Mouse (Mus musculus) hindbrain, embryonic 10.5 days (tissue): ENCODE measurements around the gene Tfeb. TPM values are rescaled to one million over a fixed set of nuclear protein-coding genes. Genes with fewer than 3 reads are reported as not detected.

Source experiments
- DNase-seq: peaks from one replicate; pipeline ENCODE4 v3.0.0-alpha.2; 2017; ENCODE audit warnings: low spot score
- H3K27ac ChIP-seq: fragments of 300-500 bp; sonication (generic); 2 replicates; pipeline ENCODE4 v1.5.1; 2016; ENCODE audit warnings: mild to moderate bottlenecking, moderate library complexity
- H3K27me3 ChIP-seq: fragments of 300-500 bp; sonication (generic); 2 replicates; pipeline ENCODE4 v1.6.1; 2016; ENCODE audit warnings: mild to moderate bottlenecking; ENCODE audit not compliant: poor library complexity, insufficient read depth, severe bottlenecking
- H3K36me3 ChIP-seq: fragments of 300-500 bp; sonication (generic); 2 replicates; pipeline ENCODE4 v1.6.1; 2016; ENCODE audit warnings: mild to moderate bottlenecking, moderate library complexity
- H3K4me1 ChIP-seq: fragments of 300-500 bp; sonication (generic); replicated peaks from 2 replicates; pipeline ENCODE4 v1.6.1; 2016; ENCODE audit warnings: mild to moderate bottlenecking
- H3K4me3 ChIP-seq: fragments of 300-500 bp; sonication (generic); 2 replicates; pipeline ENCODE4 v1.5.1; 2016; ENCODE audit warnings: mild to moderate bottlenecking, moderate library complexity
- H3K9me3 ChIP-seq: fragments of 300-500 bp; sonication (generic); 2 replicates; pipeline ENCODE4 v1.6.1; 2016; ENCODE audit warnings: mild to moderate bottlenecking, moderate library complexity
- WGBS: fragments of 180-500 bp; shearing (Covaris S2); methylation state at CpG from one replicate; pipeline ENCODE4 v1.1.7; 2016; 5-methylcytosine and 5-hydroxymethylcytosine counted together
- polyA plus RNA-seq: library from polyadenylated mRNA; unstranded; fragments of >200 nt; fragmentation: Nextera tagmentation; extraction: Ambion mirVana; gene quantifications from 2 replicates; pipeline ENCODE4 v1.2.1, GENCODE M21; 2016

The Tfeb gene
- polyA plus RNA-seq, 1 experiment from 2014 or later: 3.7 TPM

DNA sequence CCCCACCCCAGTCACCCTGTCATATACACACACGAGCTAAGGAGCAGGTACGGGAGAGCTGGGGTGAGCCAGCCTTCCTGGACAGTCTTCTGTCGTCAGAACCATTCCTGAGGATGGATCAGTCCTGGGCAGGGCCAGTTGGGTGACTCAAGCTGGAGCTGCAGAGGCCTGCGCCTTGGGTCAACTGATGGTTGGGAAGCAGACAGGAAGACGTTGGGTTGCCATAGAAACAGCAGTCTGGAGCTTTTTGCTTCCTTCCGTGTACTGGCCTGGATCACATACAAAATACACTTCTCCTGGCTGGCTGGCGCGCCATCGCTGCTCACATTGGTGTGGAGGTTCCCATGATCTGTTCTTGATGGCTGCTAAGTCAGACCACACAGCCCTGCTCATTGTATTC, 35.0 kb upstream of the Tfeb start:
- Histone ChIP-seq H3K4me1 (peaks cover 10% of the 10 kb centered on the region), H3K36me3 (peaks cover 57% of the 10 kb centered on the region), H3K4me3 (no peak overlapping the region), H3K9me3 (no peaks in the 10 kb centered on the region), H3K27me3 (peaks cover 38% of the 10 kb centered on the region), H3K27ac (no peak overlapping the region)
- WGBS: 82% methylated on average over 9 of the region's 9 CpGs
- DNase-seq: no peak

DNA sequence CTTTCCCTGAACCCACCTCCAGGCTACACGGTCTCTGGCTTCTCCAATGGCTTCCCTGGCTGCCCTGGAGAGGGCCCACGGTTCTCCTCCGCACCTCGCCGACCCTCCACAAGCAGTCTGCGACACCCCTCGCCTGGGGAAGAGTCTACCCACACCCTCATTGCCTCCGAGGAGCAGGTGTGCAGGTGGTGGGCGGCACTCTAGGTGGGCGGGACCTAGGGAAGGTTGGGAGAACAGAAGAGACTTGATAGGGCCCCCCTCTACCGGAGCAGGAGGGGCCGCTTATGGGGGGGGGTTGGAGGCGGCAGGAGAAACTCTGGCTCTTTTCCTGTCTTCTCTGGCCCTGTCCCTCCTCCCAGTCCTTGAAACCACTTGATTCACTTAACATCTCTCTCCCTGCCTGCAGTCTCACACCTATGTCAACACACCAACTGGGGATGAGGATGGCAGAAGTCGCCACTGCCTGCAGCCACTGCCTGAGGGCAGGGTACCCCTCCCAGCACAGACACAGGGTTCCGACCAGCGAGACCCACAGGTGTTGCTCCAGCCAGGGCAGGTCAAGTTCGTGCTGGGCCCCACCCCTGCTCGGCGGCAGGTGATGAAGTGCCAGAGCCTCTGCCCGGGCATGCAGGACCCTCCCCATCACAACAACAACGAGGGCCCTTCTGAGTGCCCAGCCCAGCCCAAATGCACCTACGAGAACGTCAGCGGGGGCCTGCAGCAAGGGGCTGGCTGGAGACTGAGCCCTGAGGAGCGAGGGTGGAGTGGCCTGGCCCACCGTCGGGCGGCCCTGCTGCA, 34.1 kb upstream of the Tfeb start:
- Histone ChIP-seq H3K9me3 (no peaks in the 10 kb centered on the region), H3K27me3 (peaks cover 38% of the 10 kb centered on the region), H3K27ac (no peak overlapping the region), H3K4me3 (no peak overlapping the region), H3K36me3 (peaks cover 56% of the 10 kb centered on the region), H3K4me1 (peaks cover 10% of the 10 kb centered on the region)
- no peak for DNase-seq
- WGBS: 42% methylated on average over 28 of the region's 28 CpGs

DNA sequence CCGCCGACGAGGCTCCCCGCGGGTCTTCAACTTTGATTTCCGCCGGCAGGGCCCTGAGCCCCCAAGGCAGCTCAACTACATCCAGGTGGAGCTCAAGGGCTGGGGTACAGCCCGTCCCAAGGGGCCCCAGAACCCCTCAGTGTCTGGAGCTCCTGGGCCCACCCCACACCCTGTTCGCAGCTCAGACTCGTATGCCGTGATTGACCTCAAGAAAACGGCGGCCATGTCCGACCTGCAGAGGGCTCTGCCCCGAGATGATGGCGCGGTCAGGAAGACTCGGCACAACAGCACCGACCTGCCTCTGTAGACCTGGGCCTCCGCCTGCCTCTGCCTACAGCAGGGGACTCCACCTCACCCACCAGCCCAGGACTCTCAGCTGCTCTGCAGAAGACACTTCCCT, 33.3 kb upstream of the Tfeb start:
- peaks cover 47% of the 10 kb centered on the region for H3K36me3 ChIP-seq
- H3K4me3 ChIP-seq: no peak overlapping the region
- no peaks in the 10 kb centered on the region for H3K9me3 ChIP-seq
- WGBS: 22% methylated on average over 20 of the region's 20 CpGs
- peaks cover 38% of the 10 kb centered on the region for H3K27me3 ChIP-seq
- peaks cover 10% of the 10 kb centered on the region for H3K4me1 ChIP-seq
- DNase-seq: peak; percentile 20
- 0 out of 2 replicates have a peak overlapping the region, but pooled peaks have one; percentile 50 for H3K27ac ChIP-seq

DNA sequence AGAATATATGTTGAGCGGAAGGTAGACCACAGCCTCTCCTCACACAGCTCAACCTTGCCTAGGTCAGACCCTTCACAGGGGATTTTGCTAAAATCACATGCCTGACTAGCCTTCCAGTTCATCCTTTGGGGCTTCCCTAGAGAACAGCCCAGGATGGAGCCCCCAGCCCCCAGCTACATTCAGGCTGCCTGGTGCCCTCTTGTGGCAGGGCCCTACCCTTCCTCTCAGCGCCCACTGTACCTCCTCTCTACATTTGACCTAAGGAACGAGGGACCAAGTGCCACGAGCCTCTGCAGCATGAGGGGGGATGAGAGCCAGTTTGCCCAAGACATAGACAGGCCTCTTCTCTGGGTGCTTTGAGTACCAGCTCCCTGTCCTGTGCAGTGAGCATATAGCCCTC, 32.1 kb upstream of the Tfeb start:
- H3K27ac ChIP-seq: no peak overlapping the region
- WGBS: 86% methylated on average over 4 of the region's 4 CpGs
- H3K9me3 ChIP-seq: no peaks in the 10 kb centered on the region
- no peak for DNase-seq
- H3K4me1 ChIP-seq: peaks cover 10% of the 10 kb centered on the region
- peaks cover 38% of the 10 kb centered on the region for H3K27me3 ChIP-seq
- peaks cover 37% of the 10 kb centered on the region for H3K36me3 ChIP-seq
- no peak overlapping the region for H3K4me3 ChIP-seq

DNA sequence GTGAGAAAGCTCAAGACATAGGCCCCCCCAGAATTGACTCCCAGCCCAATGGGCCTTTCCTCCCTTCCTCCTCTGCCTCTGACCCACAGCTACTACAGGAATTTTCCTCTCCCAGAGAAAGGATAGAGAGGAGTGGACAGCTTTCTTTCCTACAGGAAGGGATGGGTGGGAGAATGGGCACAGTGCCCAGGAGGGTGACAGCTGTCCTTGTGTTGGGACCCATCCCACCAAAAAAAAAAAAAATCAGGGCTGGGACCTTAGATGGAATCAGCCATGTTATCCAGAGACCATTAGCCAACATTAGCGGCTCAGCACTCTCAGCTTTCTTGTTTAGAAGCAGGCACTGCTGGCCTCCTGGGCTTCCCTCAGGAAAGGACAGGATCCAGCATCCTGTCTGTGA, 30.6 kb upstream of the Tfeb start:
- Histone ChIP-seq H3K4me1 (peaks cover 14% of the 10 kb centered on the region), H3K4me3 (no peak overlapping the region), H3K27me3 (peaks cover 38% of the 10 kb centered on the region), H3K27ac (no peak overlapping the region), H3K9me3 (no peaks in the 10 kb centered on the region), H3K36me3 (peaks cover 27% of the 10 kb centered on the region)
- no peak for DNase-seq
- 80% methylated on average over 1 of the region's 1 CpGs for WGBS

DNA sequence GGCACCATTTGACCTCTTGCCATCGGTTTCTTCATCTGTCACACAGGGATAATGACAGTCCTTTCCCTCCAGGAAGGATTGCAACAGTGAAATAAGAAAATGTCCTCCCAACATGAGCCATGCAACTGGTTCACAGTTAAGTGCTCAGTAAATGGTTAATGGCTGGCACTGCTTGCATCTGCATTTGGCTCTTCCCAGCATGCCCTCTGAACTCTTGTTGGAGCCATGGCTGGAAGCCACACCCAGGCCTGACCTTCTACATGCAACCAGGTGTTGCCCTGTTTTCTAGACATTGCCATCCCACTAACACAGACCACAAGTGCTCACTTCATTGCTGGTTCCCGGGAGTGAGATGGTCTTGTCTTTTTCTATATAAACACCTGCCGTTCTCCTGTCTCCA, 28.9 kb upstream of the Tfeb start:
- WGBS: 88% methylated on average over 3 of the region's 3 CpGs
- Histone ChIP-seq H3K9me3 (no peaks in the 10 kb centered on the region), H3K27ac (no peak overlapping the region), H3K4me3 (no peak overlapping the region), H3K27me3 (peaks cover 22% of the 10 kb centered on the region), H3K36me3 (peaks cover 10% of the 10 kb centered on the region), H3K4me1 (peaks cover 22% of the 10 kb centered on the region)
- DNase-seq: no peak

DNA sequence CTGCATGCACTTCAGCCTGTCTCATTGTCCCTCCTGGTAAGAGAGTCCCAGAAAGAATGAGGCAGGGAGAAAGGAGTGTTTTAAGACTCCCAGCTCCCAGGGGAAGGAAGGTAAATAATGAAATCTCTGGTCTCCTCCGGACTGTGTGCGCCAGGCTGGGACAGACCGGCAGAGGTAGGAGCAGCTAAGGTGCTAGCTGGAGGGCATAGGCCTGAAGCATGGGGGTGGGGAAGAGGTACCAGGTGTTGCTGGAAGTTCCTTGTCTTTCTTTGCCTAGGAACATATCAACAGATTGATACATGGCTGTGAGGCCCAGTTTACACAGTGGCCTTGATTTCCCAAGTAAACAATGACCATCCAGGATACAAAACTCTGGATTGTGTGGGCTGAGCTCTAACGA, 27.9 kb upstream of the Tfeb start:
- DNase-seq: no peak
- 84% methylated on average over 4 of the region's 4 CpGs for WGBS
- no peaks in the 10 kb centered on the region for H3K9me3 ChIP-seq

DNA sequence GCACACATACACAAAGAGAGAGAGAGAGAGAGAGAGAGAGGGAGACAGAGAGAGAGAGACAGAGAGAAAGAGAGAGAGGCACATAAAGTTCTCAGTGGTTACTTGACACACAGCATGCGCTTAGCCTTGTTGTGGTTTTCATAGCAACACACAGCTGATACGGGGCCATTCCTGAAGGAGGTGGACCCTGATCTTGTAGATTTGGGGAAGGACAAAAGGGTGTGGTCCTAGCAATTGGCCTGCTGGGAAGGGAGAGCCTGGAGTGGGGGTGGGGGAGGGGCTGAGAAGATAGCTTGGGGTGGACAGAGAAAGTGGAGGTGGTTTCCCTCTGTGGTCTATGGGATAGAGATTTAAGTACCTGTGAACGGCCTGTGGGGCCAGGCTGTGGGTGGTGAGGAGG, 26.8 kb upstream of the Tfeb start:
- no peaks in the 10 kb centered on the region for H3K9me3 ChIP-seq

More for the DNA sequence above, 27.9 kb upstream of the Tfeb start:
- no peak overlapping the region for H3K4me3 ChIP-seq
- peaks cover 16% of the 10 kb centered on the region for H3K4me1 ChIP-seq
- peaks cover 12% of the 10 kb centered on the region for H3K27me3 ChIP-seq
- H3K27ac ChIP-seq: no peak overlapping the region
- H3K36me3 ChIP-seq: no peaks in the 10 kb centered on the region; the same call in 1 of the 2 replicates

DNA sequence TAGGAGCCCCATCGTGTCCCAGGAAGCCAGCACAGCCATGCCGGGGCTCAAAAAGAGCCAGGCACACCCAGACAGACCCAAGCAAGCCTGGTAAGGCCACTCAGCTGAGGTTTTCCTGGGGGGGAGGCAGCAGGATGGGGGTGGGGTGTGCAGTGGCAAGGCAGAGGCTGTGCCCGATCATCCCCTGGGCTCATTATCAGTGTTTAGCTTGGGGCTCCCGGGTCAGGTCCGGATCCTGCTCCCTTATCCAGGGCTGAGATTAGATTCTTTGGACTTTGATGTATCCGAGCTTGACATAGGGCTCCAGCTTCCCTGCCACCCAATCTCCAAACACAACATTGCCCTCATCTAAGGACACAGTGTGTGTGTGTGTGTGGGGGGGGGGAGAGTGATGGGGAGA, 24.9 kb upstream of the Tfeb start:
- peaks cover 16% of the 10 kb centered on the region for H3K4me1 ChIP-seq
- H3K36me3 ChIP-seq: no peaks in the 10 kb centered on the region
- H3K27ac ChIP-seq: no peak overlapping the region
- H3K9me3 ChIP-seq: no peaks in the 10 kb centered on the region
- H3K4me3 ChIP-seq: no peak overlapping the region
- 68% methylated on average over 6 of the region's 6 CpGs for WGBS
- H3K27me3 ChIP-seq: no peaks in the 10 kb centered on the region; the same call in 1 of the 2 replicates
- DNase-seq: no peak

More for the DNA sequence above, 26.8 kb upstream of the Tfeb start:
- no peak overlapping the region for H3K4me3 ChIP-seq
- no peak for DNase-seq
- peaks cover 16% of the 10 kb centered on the region for H3K4me1 ChIP-seq
- H3K36me3 ChIP-seq: no peaks in the 10 kb centered on the region
- WGBS: 76% methylated on average over 3 of the region's 3 CpGs
- H3K27me3 ChIP-seq: peaks cover 2% of the 10 kb centered on the region
- H3K27ac ChIP-seq: no peak overlapping the region

DNA sequence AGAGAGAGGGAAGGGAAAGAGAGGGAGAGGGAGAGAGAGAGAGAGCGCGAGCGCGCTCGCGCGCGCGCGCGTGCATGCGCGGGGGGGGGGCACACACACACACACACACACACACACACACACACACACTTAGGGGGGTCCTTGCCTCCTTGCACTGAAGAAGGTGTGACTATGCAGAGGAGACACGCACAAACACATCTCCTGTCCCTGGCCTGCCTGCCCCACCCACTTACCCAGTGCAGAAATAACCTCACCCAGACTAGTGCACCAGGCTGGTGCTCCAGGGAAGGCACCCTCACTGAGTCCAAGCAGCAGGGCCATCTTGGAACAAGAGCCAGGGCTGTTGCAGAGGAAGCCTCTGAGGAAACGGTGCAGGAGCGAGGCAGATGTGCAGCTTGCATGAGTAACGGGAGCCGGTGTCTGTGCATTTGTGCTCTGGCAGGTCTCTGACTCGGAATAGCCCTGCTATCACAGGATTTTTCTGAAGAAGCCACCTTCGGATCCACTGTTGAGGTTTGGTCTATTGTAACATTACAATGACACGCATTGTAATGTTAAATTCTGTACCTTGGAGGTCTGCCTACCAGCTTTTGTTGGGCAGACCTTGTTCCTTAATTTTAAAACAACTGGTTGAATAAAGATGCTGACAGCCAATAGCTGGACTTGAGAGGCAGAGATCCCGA, 23.8 kb upstream of the Tfeb start:
- Histone ChIP-seq H3K4me1 (peaks cover 16% of the 10 kb centered on the region), H3K27me3 (no peaks in the 10 kb centered on the region; the same call in 1 of the 2 replicates), H3K9me3 (no peaks in the 10 kb centered on the region), H3K36me3 (no peaks in the 10 kb centered on the region), H3K27ac (no peak overlapping the region), H3K4me3 (no peak overlapping the region)
- DNase-seq: no peak
- WGBS: 40% methylated on average over 22 of the region's 22 CpGs

DNA sequence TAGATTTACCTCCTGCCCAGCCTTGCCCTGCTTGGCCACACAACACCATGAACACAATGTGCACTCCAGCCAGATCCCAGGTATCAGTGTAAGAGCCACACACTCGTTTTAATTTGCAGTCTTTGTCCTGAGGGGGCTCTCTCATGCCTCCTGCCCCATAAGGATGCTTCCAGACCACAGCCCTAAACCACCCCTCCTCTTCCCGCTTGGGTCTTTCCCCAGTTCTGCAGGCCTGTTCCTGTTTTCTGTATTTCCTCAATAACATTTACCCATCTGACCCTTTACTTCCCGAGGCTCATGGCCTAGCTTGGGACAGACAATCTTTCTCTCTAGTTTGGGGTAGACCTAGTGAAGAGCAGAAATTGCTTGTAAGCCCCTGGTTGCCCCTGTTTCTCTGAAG, 21.8 kb upstream of the Tfeb start:
- no peaks in the 10 kb centered on the region for H3K36me3 ChIP-seq
- peaks cover 16% of the 10 kb centered on the region for H3K4me1 ChIP-seq
- H3K4me3 ChIP-seq: no peak overlapping the region
- 73% methylated on average over 3 of the region's 3 CpGs for WGBS
- no peak overlapping the region for H3K27ac ChIP-seq
- H3K9me3 ChIP-seq: no peaks in the 10 kb centered on the region
- no peak for DNase-seq
- no peaks in the 10 kb centered on the region; the same call in 1 of the 2 replicates for H3K27me3 ChIP-seq

DNA sequence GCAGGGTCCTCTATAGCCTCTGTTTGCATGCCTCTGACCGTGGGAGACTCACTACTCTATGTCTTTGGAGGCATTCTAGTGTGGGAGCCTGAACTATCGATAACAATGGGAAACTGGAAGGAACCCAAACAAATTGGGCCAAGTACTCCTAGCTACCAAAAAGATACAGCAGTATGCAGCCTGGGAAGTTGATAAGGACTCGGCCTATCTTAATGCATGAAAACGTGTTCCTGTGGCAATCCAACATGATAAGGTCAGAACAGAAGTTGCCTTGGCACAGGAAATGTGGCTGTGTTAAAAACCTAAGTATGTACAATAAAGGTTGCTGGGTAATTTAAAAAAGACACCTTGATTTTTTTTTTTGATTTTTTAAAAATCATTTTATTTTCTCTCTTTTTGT, 15.6 kb upstream of the Tfeb start:
- no peaks in the 10 kb centered on the region for H3K36me3 ChIP-seq
- no peak overlapping the region for H3K4me3 ChIP-seq
- H3K27me3 ChIP-seq: no peaks in the 10 kb centered on the region
- no peaks in the 10 kb centered on the region for H3K4me1 ChIP-seq
- 88% methylated on average over 4 of the region's 4 CpGs for WGBS
- no peak for DNase-seq
- no peaks in the 10 kb centered on the region for H3K9me3 ChIP-seq
- H3K27ac ChIP-seq: no peak overlapping the region

DNA sequence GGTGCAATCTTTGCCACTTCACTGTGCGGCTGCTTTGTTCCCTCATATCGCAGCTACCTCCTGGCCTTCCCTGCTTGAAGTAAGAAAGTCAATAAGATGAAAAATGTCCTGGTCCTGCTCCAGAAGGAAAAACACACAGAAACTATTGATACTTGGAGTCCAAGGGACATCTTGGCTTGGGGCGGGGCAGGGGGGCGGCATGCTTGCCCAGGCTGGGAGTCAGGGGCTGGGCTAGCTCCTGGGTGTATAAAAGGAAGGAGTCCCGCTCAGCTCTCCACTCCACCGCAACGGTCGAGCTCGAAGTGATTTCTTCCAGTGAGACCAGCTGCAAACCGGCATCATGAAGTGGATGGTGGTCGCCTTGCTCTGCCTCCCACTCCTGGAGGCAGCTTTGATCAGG, 10.3 kb upstream of the Tfeb start, which contains the start of gene Pgc:
Pgc (plus strand) TSS at position 277 of the 400 bp plus-strand sequence.
- 76% methylated on average over 11 of the region's 11 CpGs for WGBS
- Histone ChIP-seq H3K36me3 (no peaks in the 10 kb centered on the region), H3K27me3 (0 out of 2 replicates have a peak, but pooled peaks cover 10% of the 10 kb centered on the region), H3K27ac (no peak within 1 kb of the TSS), H3K4me1 (peaks cover 18% of the 10 kb centered on the region), H3K4me3 (no peak within 1 kb of the TSS), H3K9me3 (no peaks in the 10 kb centered on the region)
- no peak for DNase-seq
